Mouse (Mus musculus): Measurements from ENCODE around the gene Ffar2. TPM values are rescaled to one million over a fixed set of nuclear protein-coding genes. Genes with fewer than 3 reads are reported as not detected.

The Ffar2 gene
- polyA plus RNA-seq, 1 experiment from 2014 or later = not detected

DNA sequence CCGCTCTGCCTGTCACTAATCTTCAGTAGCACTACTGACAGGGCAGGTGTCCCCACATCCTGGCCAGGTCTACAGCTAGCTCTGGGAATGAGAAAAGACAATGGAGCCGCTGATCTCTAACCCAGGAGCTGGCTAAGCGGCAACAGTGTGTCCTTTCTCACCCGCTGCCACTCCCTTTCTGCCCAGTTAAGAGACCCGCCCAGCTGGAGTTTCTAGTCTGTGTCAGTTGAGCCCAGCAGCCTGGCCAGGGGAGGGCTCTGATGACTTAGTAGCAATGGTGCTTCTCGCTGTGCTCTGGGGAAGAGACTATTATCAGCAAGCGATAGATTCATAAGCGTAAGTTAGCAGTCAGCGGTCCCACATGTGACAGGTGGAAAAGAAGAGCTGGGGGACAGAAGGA lies 54.3 kb downstream of the Ffar2 start:
- CTCF ChIA-PET = no interaction called here

More for the DNA sequence above, 54.3 kb downstream of the Ffar2 start:
- TF ChIP-seq CTCF (IDR thresholded peaks at IDR 0.05) = no peak
- ATAC-seq (no peak), DNase-seq (ENCODE audit: low read depth, low spot score) (no peak)
- peaks cover 7% of the 10 kb centered on the region for H3K27me3 ChIP-seq
- POLR2A ChIA-PET = no interaction called here
- in situ Hi-C loops (cut with MboI; ENCODE audit: low pct_unique_long_range_greater_than_20kb) = no loop called here

Other genes starting within 250 kb of the Ffar2 start
- gene Kmt2b, start 235.0 kb downstream of the Ffar2 start, polyA plus RNA-seq (2021) = 40.7 TPM
- gene Zbtb32, start 224.9 kb downstream of the Ffar2 start, polyA plus RNA-seq (2021) = 1.9 TPM
- gene Upk1a, start 210.9 kb downstream of the Ffar2 start, polyA plus RNA-seq (2021) = 0.47 TPM
- 1,119 TPM for gene Cox6b1, start 197.6 kb downstream of the Ffar2 start, polyA plus RNA-seq (2021)
- not detected for gene Etv2, start 187.9 kb downstream of the Ffar2 start, polyA plus RNA-seq (2021)
- gene Rbm42, start 173.5 kb downstream of the Ffar2 start, polyA plus RNA-seq (2021) = 92.6 TPM
- 13.3 TPM for gene Haus5, start 158.8 kb downstream of the Ffar2 start, polyA plus RNA-seq (2021)
- not detected for gene Pmis2, start 152.2 kb downstream of the Ffar2 start, polyA plus RNA-seq (2021)
- 0.13 TPM for gene 2200002J24Rik, start 124.8 kb downstream of the Ffar2 start, polyA plus RNA-seq (2021)
- not detected for gene Atp4a, start 111.6 kb downstream of the Ffar2 start, polyA plus RNA-seq (2021)
- gene Tmem147, start 94.2 kb downstream of the Ffar2 start, polyA plus RNA-seq (2021) = 177 TPM
- 0.46 TPM for gene Gapdhs, start 80.1 kb downstream of the Ffar2 start, polyA plus RNA-seq (2021)
- gene Sbsn, start 72.3 kb downstream of the Ffar2 start, polyA plus RNA-seq (2021) = 8.5 TPM
- gene Dmkn, start 60.0 kb downstream of the Ffar2 start, polyA plus RNA-seq (2021) = 0.26 TPM
- not detected for gene Krtdap, start 35.9 kb downstream of the Ffar2 start, polyA plus RNA-seq (2021)
- gene Ffar3, start 32.4 kb upstream of the Ffar2 start, polyA plus RNA-seq (2021) = not detected
- gene Ffar1, start 37.8 kb upstream of the Ffar2 start, polyA plus RNA-seq (2021) = not detected
- not detected for gene Cd22, start 56.6 kb upstream of the Ffar2 start, polyA plus RNA-seq (2021)
- gene Mag, start 91.1 kb upstream of the Ffar2 start, polyA plus RNA-seq (2021) = not detected
- gene Hamp2, start 100.9 kb upstream of the Ffar2 start, polyA plus RNA-seq (2021) = not detected
- gene Hamp, start 120.3 kb upstream of the Ffar2 start, polyA plus RNA-seq (2021) = not detected
- gene Usf2, start 133.0 kb upstream of the Ffar2 start, polyA plus RNA-seq (2021) = 114 TPM
- 15.1 TPM for gene Lsr, start 149.7 kb upstream of the Ffar2 start, polyA plus RNA-seq (2021)
- gene Fam187b, start 150.0 kb upstream of the Ffar2 start, polyA plus RNA-seq (2021) = 1.0 TPM
- 2.2 TPM for gene Fxyd5, start 218.7 kb upstream of the Ffar2 start, polyA plus RNA-seq (2021)
- not detected for gene Fxyd7, start 227.7 kb upstream of the Ffar2 start, polyA plus RNA-seq (2021)
- not detected for gene Fxyd1, start 233.4 kb upstream of the Ffar2 start, polyA plus RNA-seq (2021)
- gene Lgi4, start 235.6 kb upstream of the Ffar2 start, polyA plus RNA-seq (2021) = 0.01 TPM

Data from Patski (cell line).